Mouse (Mus musculus): ENCODE measurements at regions not wholly inside any gene's neighbourhood (a gene's known extent, or its start where the extent isn't known, plus 50 kb on each side); places are given as distances from the start of the nearest gene placed in this dataset.

DNA sequence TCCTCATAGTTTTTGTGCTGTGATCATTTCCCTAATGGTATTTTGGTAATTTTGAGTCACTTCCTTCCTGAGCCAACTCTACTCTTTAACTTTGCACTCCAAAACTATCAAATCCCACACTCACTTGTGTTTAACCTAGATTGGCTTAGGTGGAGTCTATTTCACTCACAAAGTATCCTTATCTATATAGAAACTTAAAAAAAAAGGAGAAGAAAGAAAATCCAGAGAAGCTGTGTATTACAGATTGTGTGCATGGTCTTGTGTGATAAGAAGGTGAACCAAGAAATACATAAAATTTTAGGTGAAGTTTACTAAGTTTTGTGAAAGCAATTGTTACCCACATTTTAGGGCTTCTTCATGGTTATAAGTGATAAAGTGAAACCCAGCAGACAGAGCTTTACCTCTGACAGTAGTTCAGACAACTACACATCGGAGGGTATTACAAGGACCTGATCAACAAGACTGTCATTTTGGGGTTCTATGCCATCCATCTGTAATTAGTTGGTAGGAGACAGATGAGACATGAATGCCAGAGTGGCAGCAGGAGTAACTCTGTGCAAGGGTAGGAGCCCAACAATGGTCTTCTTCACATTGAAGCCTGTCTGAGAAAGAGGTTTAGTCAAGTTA lies 350.0 kb downstream of the Ccser2 start:
- no peak for DNase-seq

DNA sequence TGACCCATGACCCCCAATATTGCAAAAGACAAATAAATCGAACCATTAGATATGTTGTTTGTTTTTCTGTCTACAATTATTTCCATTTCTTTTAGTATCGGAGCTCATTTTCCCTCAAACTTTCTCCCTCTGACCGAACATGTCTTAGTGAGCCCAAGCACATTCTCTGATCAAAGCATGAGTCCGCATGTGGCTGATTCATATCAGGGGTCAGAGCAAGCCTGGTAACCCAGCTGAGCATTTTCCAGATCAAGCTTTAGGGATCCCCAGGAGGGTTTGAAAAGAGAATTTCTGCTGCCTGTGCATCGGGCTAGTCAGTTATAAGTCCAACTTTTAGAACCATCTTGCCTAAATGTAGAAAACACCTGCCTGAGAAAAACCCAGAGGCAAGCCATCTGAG lies 350.6 kb downstream of the Ccser2 start:
- DNase-seq: no peak

DNA sequence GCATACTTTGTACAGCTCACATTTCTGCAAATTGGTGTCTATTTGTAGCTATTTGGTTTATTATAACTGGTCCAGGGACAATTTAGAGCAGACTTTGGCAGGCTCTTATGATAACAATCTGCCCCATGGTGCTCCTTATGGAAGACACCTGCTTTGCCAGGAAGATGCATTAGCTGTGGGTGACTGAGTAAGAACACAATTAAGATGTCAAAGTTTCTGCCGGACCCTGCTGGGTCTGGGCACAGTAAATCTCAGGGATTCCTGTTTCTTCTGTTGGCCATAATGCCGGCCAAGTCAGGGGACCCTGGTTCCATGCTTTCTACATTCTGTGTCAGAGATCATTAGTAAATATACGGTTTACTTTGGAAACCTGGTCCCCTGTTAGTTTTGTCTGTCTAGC lies 353.7 kb downstream of the Ccser2 start:
- DNase-seq: no peak

DNA sequence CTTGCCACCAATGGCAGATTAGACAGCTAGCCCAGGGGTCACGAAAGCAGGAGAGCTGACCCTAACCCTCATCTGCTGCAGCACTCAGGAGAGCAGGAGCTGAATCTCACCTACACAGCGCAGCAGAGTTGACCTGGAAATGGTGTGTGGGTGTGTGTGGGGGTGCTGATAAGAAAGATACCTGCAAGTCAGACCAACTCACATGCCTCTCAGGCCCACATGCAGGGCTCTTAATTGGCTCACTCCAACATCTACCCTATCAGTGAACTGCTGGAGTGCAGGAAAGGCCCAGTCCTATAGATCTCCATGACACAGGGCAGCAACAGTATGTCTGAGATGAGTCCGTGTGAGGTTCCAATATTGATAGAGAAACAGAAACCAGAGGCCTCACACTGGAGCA lies 355.7 kb downstream of the Ccser2 start:
- DNase-seq: no peak

DNA sequence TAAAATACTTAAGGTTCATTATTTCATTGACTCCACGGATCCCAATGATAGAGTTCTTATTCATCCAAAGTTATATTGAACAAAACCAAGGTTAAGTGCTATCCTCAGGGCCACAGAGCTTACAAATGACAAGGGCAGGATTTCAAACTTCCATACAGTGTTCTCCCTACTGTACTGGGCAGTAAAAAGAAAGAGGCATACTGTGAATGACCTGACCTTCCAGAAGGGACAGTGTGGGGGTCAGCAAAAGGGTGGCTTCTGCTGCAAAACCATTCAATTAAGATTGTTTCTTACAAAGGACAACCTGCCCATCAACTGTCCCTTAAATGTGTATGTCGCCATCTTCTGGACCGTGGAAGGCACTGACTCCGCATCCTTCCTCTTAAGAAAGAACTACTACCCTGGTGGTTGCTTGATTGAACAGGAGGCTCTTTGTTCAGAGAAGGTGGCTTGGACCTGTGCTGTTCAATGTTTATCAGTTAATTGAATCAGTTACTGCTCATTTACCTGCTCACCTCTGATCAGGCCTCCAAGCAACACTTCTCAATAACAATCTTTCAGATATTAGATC lies 384.4 kb downstream of the Ccser2 start:
- no peak for DNase-seq

DNA sequence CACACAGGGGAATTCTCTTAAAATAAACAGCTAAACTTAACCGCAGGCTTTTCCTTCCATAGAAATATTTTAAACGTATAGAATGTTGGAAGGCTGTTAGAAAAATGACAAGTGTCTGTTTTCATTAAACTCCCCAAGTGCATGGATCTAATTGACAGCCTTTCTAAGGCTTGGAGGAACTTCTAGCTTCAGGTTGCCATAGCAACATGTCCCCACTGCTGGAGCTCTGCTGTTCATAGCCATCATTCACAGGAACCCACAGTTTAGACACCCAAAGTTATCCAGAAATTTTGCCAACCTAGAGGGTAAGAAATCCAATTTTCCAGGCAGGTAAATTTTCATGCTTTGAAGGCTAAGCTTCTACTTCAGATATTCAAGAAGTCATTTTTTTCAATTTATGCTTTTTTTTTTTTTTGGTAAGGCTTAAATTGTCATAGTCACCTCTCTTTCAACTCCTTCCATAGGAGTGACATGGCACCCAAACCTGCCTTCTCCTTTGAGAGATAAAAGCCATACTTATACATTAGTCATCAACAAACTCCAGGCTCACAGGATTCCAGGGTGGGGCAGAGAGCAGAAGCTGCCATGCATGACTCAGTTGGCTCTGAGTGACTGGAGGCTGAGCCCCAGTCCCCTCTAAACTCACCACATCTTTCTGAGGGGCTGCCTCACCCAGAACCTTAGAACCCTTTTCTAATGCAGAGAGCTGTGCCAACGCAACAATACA lies 385.1 kb downstream of the Ccser2 start:
- no peak for DNase-seq

DNA sequence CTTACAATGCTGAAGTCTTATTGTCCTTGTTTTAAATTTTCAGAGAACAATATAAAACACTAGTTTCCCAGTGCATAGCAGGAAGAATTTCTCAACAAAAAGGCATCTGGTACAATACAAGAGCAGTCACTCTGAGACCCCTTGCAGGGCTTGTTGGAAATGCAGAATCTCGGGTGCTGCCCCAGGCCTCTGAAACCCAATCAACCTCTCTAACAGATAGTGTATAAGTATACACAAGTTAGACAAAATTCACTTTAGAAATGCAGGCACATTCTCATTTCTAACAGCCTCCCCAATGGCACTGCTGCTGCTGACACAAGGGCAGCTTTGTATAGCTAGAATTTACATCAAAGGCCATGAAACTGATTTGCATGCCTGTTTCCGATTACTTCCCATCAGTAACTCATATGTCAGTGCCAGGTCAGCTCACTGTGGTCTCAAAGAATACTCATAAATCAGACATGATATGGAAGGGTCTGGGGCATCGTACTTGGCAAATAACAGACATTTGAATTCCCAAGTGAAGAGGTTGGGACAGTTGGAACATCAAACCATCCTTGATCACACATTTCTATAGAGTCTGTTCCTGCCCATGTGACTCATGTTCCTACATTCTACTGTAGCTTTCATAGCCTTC lies 405.2 kb downstream of the Ccser2 start:
- no peak for DNase-seq

DNA sequence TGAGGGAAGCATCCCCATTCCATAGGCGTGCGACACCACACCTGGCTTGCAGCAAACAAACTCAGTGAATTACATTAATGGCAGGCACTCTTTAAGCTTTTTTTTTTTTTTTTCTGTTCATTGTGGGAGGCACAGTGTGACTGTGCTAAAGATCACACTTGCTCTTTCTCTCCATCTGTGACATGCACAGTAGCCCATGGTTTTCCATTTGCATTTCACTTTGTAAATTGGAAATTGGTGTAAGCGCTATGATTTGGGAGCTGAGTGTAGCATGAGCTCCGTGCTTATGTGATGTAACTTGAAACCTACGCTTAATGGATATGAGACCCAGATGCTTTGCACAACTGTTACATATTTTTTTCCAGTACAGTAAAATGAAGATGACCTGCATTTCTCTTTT lies 431.2 kb downstream of the Ccser2 start:
- no peak for DNase-seq

DNA sequence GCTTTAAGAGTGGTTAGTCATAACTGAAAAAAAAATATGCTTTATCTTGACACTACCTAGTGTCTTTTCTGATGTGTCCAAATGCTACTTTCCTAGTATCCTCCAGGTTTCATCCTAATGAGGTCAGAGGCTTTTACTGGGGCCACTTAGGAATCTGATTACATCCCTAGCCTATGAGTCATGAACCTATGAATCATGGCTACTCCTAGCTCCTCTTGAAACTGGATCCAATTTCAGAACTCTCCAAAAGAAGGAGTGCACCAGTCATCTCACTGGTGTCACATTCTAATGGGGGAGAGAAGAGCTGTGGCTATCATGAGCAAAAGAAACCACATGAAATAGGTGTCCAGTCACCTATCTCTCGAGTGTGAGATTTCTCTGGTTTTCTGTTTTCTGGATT lies 432.6 kb downstream of the 4930474N05Rik start:
- DNase-seq: no peak

DNA sequence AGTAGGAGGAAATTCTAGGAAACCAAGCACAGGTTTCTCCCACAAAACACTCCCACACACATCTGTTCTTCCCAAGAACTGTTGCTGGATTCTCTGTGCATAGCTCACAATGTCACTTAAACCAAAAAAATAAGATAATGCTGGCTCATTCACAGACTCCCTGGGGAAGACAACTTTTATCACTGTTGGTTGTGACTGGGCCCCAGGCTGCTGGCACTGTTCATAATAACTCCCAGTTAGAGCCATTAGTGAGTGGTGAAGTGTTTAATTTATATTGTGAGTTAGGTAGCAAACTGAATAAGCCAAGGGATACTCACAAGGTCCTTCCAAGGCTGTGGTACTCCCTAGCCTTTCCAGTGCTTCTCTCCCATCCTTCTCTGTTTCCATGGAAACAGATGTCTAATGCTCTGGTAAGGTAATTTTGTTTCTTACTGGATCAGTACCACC lies 430.9 kb downstream of the 4930474N05Rik start:
- no peak for DNase-seq

DNA sequence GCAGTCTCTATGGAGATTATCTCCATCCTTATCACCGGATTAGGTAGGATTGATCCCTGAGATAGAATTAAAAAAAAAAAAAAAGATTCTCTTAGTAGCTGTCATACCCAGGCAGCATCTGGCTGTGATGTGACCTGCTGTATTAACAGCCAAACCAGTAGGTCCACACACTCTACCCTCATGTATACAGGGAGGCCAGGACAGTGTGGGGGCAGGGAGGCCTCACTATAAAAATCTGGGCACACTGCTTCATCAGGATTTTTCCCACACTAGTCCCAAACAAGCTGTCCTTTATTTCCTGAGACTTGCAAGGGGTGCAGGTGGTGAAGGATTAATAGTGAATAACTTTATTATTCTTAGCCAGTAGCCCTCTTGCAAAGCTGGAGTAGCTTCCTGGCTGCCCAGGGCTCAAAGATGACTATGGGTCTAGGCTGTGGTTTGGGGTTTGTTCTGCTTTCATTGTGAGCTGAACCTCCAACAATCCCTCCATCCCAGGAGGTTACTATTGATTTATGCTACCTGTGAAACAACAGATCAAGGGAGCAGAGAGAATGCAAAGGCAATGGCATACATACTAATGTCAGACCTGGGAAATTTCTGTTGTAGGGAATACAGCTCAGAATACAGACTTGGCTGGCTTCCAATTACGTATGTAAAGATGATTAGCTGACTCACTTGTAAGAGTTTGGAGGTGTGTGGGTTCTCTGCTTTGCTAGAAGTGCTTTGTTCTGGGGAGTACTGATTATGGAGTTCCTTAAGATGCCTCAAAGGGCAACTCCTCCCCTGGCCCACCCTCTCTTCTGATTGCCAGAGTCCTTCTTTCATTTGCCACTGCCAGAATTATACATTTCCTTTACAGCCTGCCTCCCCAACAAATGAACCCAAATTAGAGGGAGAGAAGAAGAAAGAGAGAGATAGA lies 407.6 kb downstream of the 4930474N05Rik start:
- no peak for DNase-seq

DNA sequence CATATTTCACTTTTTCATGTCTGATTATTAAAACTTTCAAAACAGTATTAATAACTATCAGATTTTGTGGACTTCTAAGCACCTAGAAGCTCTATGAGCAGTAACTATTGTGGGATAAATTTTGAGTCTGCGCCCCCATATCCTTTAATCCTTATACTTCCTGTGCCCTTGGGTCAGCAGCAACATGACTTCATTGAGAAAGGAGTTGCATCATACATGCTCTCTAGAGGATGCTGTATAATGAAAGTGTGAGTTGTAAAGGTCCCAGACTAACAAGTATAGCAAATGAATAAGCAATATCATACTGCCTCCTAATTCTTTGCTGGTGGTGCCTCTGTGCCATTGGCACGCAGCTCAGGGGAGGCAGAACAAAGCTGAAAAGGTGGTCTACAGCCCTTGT lies 404.6 kb downstream of the 4930474N05Rik start:
- no peak for DNase-seq

DNA sequence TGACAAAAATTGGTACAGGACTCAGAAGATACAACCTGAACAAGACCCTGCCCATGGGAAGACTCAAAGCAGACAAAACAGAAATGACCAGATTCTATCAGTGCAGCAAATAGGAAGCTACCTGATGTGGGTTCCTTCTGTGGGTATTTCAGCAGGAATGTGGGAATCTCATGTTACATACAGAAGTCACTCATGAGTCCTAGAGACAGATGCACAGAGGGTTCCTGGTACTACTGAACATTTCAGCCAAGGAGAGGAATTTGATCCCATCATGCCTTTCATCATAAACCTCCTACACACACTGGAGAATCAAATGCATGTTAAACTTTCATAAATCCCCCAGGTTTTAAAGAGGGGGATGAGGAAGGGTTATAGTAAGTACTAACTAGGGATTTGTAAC lies 390.8 kb downstream of the 4930474N05Rik start:
- DNase-seq: no peak

DNA sequence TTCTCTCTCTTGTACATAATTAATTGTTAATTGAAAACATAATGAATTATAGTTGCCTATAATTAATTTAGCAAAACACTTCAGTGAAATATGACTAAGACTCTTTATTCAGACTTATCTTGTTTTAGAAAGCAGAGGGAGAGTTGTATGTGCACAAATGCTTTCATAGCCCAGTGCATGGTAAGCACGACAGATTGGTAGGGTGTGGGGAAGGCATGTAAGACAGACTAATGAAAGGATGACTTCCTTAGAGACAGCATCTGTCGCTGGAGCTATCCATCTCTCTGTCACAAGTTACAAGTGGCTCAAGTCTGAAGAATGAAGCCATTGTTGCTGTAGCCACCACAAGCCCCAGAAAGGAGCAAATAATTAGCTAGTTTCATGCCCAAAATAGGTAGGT lies 376.9 kb downstream of the 4930474N05Rik start:
- DNase-seq: no peak

DNA sequence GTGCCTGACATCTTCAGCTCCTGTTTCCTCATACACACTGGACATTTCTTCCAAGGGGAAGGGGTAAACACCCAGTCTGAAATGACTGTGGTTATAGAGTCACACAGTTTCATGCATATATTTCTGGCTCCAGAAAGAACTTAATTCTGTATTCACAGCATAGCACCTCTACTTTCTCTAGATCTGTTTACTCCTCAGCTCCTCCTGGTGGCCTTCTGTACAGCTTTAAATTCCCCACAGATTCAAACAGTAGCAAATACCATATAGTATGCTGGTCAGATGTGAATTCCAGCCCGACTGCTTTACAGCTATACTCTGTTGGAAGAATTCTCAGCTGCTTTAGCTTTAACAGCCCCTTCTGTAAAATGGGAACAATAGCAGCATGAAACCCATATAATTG lies 375.6 kb downstream of the 4930474N05Rik start:
- DNase-seq: no peak

DNA sequence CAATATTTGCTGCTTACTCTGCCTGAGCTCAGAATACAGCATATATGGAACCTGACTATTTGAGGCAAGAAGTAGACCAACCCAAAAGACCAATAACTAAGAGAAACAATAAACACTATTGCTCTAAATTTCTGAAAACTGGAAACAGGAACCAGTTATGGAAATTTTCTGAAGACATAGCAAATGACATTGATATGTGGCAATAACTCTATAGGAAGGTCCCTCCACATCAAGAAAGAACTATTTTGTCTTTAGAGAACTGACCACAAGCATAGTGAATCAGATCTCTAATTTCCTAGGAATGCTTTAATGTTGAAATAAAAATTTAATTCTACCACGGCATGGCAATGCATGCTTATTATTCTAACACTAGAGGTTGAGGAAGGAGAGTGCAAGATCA lies 358.3 kb downstream of the 4930474N05Rik start:
- DNase-seq: no peak

DNA sequence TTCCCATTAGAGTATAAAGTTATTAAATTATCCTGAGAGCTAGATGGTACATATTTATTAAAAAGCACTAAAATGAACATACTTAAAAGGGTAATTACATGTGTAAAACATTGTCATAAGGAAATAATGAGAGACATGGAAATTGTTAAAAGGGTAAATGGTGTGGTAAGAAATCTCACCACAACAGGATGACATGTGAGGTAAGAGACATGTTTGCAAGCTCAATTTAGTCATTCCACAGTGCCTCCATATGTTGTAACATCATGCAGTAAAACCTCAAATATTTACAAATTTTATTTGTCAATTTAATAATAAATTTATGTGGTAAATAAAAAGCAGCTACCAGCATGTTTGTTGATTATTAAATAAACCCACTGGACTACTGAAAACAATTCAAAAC lies 355.4 kb downstream of the 4930474N05Rik start:
- no peak for DNase-seq

DNA sequence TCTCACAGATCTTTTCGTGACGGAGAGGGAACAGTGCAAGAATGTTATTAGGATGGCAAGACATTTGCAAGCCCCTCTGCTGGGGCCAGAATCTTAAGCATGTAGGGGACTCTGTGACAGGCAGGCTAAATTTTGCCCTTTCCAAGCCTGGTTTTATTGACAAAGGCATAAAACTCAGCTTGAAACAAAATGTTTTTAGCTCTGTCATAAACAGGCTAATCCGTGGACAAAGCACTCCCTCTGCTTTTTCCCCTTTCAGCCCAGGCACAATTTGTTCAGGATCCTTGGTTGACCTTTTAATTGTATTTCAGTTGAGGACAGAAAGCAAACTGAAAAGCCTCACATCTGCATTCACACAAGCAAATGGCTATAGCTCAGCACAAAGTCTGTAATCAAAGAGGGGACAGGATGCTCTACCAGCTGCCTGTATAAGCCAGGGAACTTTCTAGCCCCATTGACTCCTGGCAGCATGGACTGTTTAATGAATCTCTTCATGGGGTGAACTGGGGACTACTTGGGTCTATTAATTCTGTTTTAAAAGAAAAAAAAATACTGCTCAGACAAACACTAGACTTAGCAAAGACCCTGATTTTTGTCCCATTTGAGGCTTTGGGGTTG lies 320.0 kb downstream of the 4930474N05Rik start:
- no peak for DNase-seq

DNA sequence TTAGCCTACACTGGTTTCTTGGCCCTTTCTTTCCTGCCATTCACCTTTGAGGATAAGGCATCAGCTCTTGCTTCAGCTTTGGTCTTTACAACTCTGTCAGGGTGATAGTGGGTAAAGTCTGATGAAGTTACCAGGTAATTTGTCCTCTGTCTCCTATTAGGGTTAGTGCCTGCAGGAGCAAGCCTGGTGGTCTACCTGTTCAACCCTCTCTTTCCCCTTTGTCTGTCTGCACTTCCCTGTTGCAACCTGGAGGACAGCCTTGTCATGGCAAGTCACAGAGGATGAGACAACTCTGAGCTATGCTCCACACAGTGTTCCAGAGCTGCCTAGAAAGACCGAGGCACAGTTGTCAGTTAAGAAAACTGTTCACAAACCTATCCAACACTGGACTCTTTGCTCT lies 319.5 kb downstream of the 4930474N05Rik start:
- no peak for DNase-seq
